Comparison of ENCODE assay signal across 8 mouse cellular contexts in genomic region chr4:134128221-134128982, GRCm38 (mm10). TPM values are rescaled to one million over a fixed set of nuclear protein-coding genes. Genes with fewer than 3 reads are reported as not detected.
DNase-seq lines count a peak whose midpoint lies in the region; ATAC-seq and TF ChIP-seq lines count a peak whose summit lies in the region.

Gene Sh3bgrl3, minus strand, starts transcription at chr4:134128789.

- H3K9me3 ChIP-seq in embryonic facial prominence, embryonic 14.5 days (ENCODE audit: control insufficient read depth, low read length) = no peaks in the 10 kb centered on the region
- H3K9me3 ChIP-seq in limb, embryonic 11.5 days (ENCODE audit: control insufficient read depth, low read length) = no peaks in the 10 kb centered on the region
- no peaks in the 10 kb centered on the region for H3K9me3 ChIP-seq in midbrain, embryonic 13.5 days

- peak within 1 kb of the TSS; percentile 83 for H3K9ac ChIP-seq in embryonic facial prominence, embryonic 14.5 days (ENCODE audit: low read depth, low read length)
- H3K9ac ChIP-seq in heart, adult 2 months (ENCODE audit: low read depth, low read length) = peak within 1 kb of the TSS; percentile 80
- peak within 1 kb of the TSS; percentile 78 for H3K9ac ChIP-seq in limb, embryonic 11.5 days (ENCODE audit: low read length)
- H3K9ac ChIP-seq in midbrain, embryonic 13.5 days (replicated peaks) = peak within 1 kb of the TSS; percentile 93

- 1% methylated on average over 50 of the region's 50 CpGs for WGBS in bone marrow, adult 2 months
- under 1% methylated on average over 26 of the region's 50 CpGs for WGBS in embryonic facial prominence, embryonic 14.5 days
- WGBS in heart, adult 2 months = 1% methylated on average over 50 of the region's 50 CpGs
- WGBS in kidney, adult 2 months = under 1% methylated on average over 50 of the region's 50 CpGs
- WGBS in limb, embryonic 11.5 days = under 1% methylated on average over 49 of the region's 50 CpGs
- WGBS in midbrain, embryonic 13.5 days = under 1% methylated on average over 50 of the region's 50 CpGs

- peak; percentile 91 for DNase-seq in 416B (ENCODE audit: low read depth)
- DNase-seq in embryonic facial prominence, embryonic 14.5 days (ENCODE audit: low spot score) = peak; percentile 96
- DNase-seq in heart, adult 2 months = peak; percentile 92 to 94
- peak; percentile 90 for DNase-seq in kidney, adult 2 months
- peak; percentile 88 for DNase-seq in limb, embryonic 11.5 days (ENCODE audit: low spot score)
- peak; percentile 72 for DNase-seq in spleen, adult 12 weeks (ENCODE audit: low spot score)

- TF ChIP-seq POLR2A in bone marrow, adult 2 months (IDR thresholded peaks at IDR 0.05; ENCODE audit: borderline replicate concordance, control insufficient read depth, low read depth, low read length) = peak; percentile 98
- TF ChIP-seq POLR2A in heart, adult 2 months (IDR thresholded peaks at IDR 0.05; ENCODE audit: insufficient read depth, low read depth, low read length) = peak; percentile 86
- peak; percentile 42 for TF ChIP-seq POLR2A in kidney, adult 2 months (IDR thresholded peaks at IDR 0.05; ENCODE audit: low read depth, low read length)

- H3K27me3 ChIP-seq in embryonic facial prominence, embryonic 14.5 days (replicated peaks; ENCODE audit: control insufficient read depth, insufficient read depth, low read length) = no peaks in the 10 kb centered on the region
- H3K27me3 ChIP-seq in heart, adult 2 months (ENCODE audit: control insufficient read depth, insufficient read depth, low read length) = no peaks in the 10 kb centered on the region
- no peaks in the 10 kb centered on the region for H3K27me3 ChIP-seq in kidney, adult 2 months (replicated peaks; ENCODE audit: control insufficient read depth, insufficient read depth, low read length)
- H3K27me3 ChIP-seq in limb, embryonic 11.5 days (ENCODE audit: control insufficient read depth, insufficient read depth, low read length) = no peaks in the 10 kb centered on the region
- no peaks in the 10 kb centered on the region for H3K27me3 ChIP-seq in midbrain, embryonic 13.5 days

- TF ChIP-seq EP300 in heart, adult 2 months (IDR thresholded peaks at IDR 0.05; ENCODE audit: insufficient read depth, low read depth, low read length) = peak; percentile 33; the same call in 1 of the 2 replicates

- peak within 1 kb of the TSS; percentile 92 for H3K4me2 ChIP-seq in embryonic facial prominence, embryonic 14.5 days (ENCODE audit: low read depth, low read length)
- H3K4me2 ChIP-seq in limb, embryonic 11.5 days (ENCODE audit: low read depth, severe bottlenecking) = peak within 1 kb of the TSS; percentile 89
- peak within 1 kb of the TSS; percentile 86 for H3K4me2 ChIP-seq in midbrain, embryonic 13.5 days (replicated peaks)

- TF ChIP-seq CTCF in bone marrow, adult 2 months (IDR thresholded peaks at IDR 0.05; ENCODE audit: control insufficient read depth, insufficient read depth, low read length) = peak; percentile 0; the same call in 1 of the 2 replicates
- TF ChIP-seq CTCF in heart, adult 2 months (IDR thresholded peaks at IDR 0.05) = no peak
- no peak for TF ChIP-seq CTCF in kidney, adult 2 months (conservative IDR thresholded peaks at IDR 0.05; ENCODE audit: insufficient read depth, insufficient read length, low read depth, low read length)

- H3K4me3 ChIP-seq in bone marrow, adult 2 months (replicated peaks; ENCODE audit: control insufficient read depth, low read depth, low read length) = peak within 1 kb of the TSS; percentile 89
- H3K4me3 ChIP-seq in embryonic facial prominence, embryonic 14.5 days (ENCODE audit: low read depth, low read length) = peak within 1 kb of the TSS; percentile 76
- peak within 1 kb of the TSS; percentile 93 for H3K4me3 ChIP-seq in heart, adult 2 months
- peak within 1 kb of the TSS; percentile 82 for H3K4me3 ChIP-seq in kidney, adult 2 months (ENCODE audit: insufficient read depth, low read depth, low read length)
- peak within 1 kb of the TSS; percentile 64 for H3K4me3 ChIP-seq in limb, embryonic 11.5 days (ENCODE audit: low read depth, low read length)
- peak within 1 kb of the TSS; percentile 88 for H3K4me3 ChIP-seq in midbrain, embryonic 13.5 days (replicated peaks)

- ATAC-seq in embryonic facial prominence, embryonic 14.5 days (ENCODE audit: low read depth) = peak; percentile 96
- ATAC-seq in limb, embryonic 11.5 days (ENCODE audit: insufficient number of reproducible peaks, low FRiP score, low TSS enrichment, low read depth) = peak; percentile 93
- peak; percentile 96 for ATAC-seq in midbrain, embryonic 13.5 days

- peaks cover 4% of the 10 kb centered on the region for H3K4me1 ChIP-seq in bone marrow, adult 2 months (ENCODE audit: control insufficient read depth, insufficient read depth, low read length)
- 0 out of 2 replicates have a peak, but pooled peaks cover 7% of the 10 kb centered on the region for H3K4me1 ChIP-seq in embryonic facial prominence, embryonic 14.5 days (ENCODE audit: control insufficient read depth, insufficient read depth, low read length)
- H3K4me1 ChIP-seq in heart, adult 2 months (ENCODE audit: control insufficient read depth, insufficient read depth, low read length) = no peaks in the 10 kb centered on the region; the same call in 1 of the 2 replicates
- no peaks in the 10 kb centered on the region; the same call in 1 of the 2 replicates for H3K4me1 ChIP-seq in kidney, adult 2 months (ENCODE audit: control insufficient read depth, insufficient read depth, low read length)
- peaks cover 21% of the 10 kb centered on the region for H3K4me1 ChIP-seq in limb, embryonic 11.5 days (ENCODE audit: control insufficient read depth, insufficient read depth, low read length)
- H3K4me1 ChIP-seq in midbrain, embryonic 13.5 days (replicated peaks) = peaks cover 29% of the 10 kb centered on the region

- peak within 1 kb of the TSS; percentile 93 for H3K27ac ChIP-seq in bone marrow, adult 2 months (ENCODE audit: control insufficient read depth, insufficient read depth, low read depth, low read length, poor library complexity)
- H3K27ac ChIP-seq in embryonic facial prominence, embryonic 14.5 days (replicated peaks; ENCODE audit: low read depth, low read length) = peak within 1 kb of the TSS; percentile 93
- peak within 1 kb of the TSS; percentile 93 for H3K27ac ChIP-seq in heart, adult 2 months
- peak within 1 kb of the TSS; percentile 78 for H3K27ac ChIP-seq in kidney, adult 2 months (ENCODE audit: insufficient read depth, low read depth, low read length)
- peak within 1 kb of the TSS; percentile 72 for H3K27ac ChIP-seq in limb, embryonic 11.5 days (replicated peaks; ENCODE audit: low read depth, low read length)
- H3K27ac ChIP-seq in midbrain, embryonic 13.5 days = peak within 1 kb of the TSS; percentile 83

- H3K79me2 ChIP-seq in heart, adult 2 months (replicated peaks; ENCODE audit: control insufficient read depth, insufficient read depth, low read length) = no peaks in the 10 kb centered on the region

- intact Hi-C loops in heart, adult 2 months (cut with DNase I) = loop anchor here (2.0 kb wide), 1 partner anchor 32 kb away; no protein-coding TSS in a partner anchor

- H3K36me3 ChIP-seq in embryonic facial prominence, embryonic 14.5 days (ENCODE audit: control insufficient read depth, insufficient read depth, low read length) = peaks cover 11% of the 10 kb centered on the region; the same call in 1 of the 2 replicates
- H3K36me3 ChIP-seq in heart, adult 2 months (ENCODE audit: control insufficient read depth, insufficient read depth, low read length) = no peaks in the 10 kb centered on the region
- no peaks in the 10 kb centered on the region for H3K36me3 ChIP-seq in kidney, adult 2 months (ENCODE audit: control insufficient read depth, insufficient read depth, low read length)
- no peaks in the 10 kb centered on the region; the same call in 1 of the 2 replicates for H3K36me3 ChIP-seq in limb, embryonic 11.5 days (ENCODE audit: control insufficient read depth, insufficient read depth, low read length)
- H3K36me3 ChIP-seq in midbrain, embryonic 13.5 days = peaks cover 21% of the 10 kb centered on the region

RNA-seq across cellular contexts. Expression of gene Sh3bgrl3, which starts in this region (rescaled TPM):
- polyA plus RNA-seq in bone marrow, adult 2 months (2011; ENCODE audit: insufficient read depth, insufficient read length, low replicate concordance, missing spikeins) = 299 and 416 TPM in 2 replicates
- polyA plus RNA-seq in embryonic facial prominence, embryonic 14.5 days (2014; fragmentation: Nextera tagmentation; extraction: Ambion mirVana) = 445 and 477 TPM in 2 replicates
- total RNA-seq in heart, adult 2 months (2021) = 10 to 100 TPM; 34.3 to 45.7 TPM
- polyA plus RNA-seq in heart, adult 2 months (2012; rRNA removed) = 98.9 and 139 TPM in 2 replicates
- polyA plus RNA-seq in kidney, adult 2 months (2012; rRNA removed) = 262 and 323 TPM in 2 replicates
- 314 and 345 TPM in 2 replicates for polyA plus RNA-seq in limb, embryonic 11.5 days (2014; fragmentation: Nextera tagmentation; extraction: Ambion mirVana)
- 319 and 332 TPM in 2 replicates for polyA plus RNA-seq in midbrain, embryonic 13.5 days (2015; fragmentation: Nextera tagmentation; extraction: Ambion mirVana)

Comparison
In these comparisons a context has a peak if more than half of its experiments do, and no peak if none do; other contexts are left out.
1. Peak in every context shown above with its lines: DNase-seq, ATAC-seq, H3K4me3 ChIP-seq and H3K27ac ChIP-seq.
2. POLR2A ChIP-seq: peak in every context shown above with its lines; median percentile 98 in bone marrow, adult 2 months; 86 in heart, adult 2 months; 42 in kidney, adult 2 months.